Mouse (Mus musculus) hindbrain, embryonic 13.5 days (tissue): ENCODE measurements around the gene Dclre1a. TPM values are rescaled to one million over a fixed set of nuclear protein-coding genes. Genes with fewer than 3 reads are reported as not detected.
"Not testable (repeated sequence)": the region's sequence is repeated elsewhere in the genome, so short reads cannot be mapped to it uniquely, and the experiment has no call there.

ENCODE experiments used
- ATAC-seq: fragments of 200-750 bp; cut with Nextera tagmentation; 2 replicates; pipeline ENCODE4 v1.8.0; 2017; ENCODE audit warnings: moderate TSS enrichment; ENCODE audit not compliant: low FRiP score
- H3K27ac ChIP-seq: fragments of 300-500 bp; sonication (generic); 2 replicates; pipeline ENCODE4 v1.5.1; 2015; ENCODE audit warnings: inconsistent platforms, mild to moderate bottlenecking, moderate library complexity
- H3K27me3 ChIP-seq: fragments of 300-500 bp; sonication (generic); 2 replicates; pipeline ENCODE4 v1.6.1; 2015; ENCODE audit warnings: mild to moderate bottlenecking, inconsistent platforms
- H3K36me3 ChIP-seq: fragments of 300-500 bp; sonication (generic); 2 replicates; pipeline ENCODE4 v1.6.1; 2015; ENCODE audit warnings: mild to moderate bottlenecking, inconsistent platforms
- H3K4me1 ChIP-seq: fragments of 300-500 bp; sonication (generic); replicated peaks from 2 replicates; pipeline ENCODE4 v1.6.1; 2015; ENCODE audit warnings: inconsistent platforms
- H3K4me2 ChIP-seq: fragments of 300-500 bp; sonication (generic); 2 replicates; pipeline ENCODE4 v1.6.1; 2015; ENCODE audit warnings: inconsistent platforms, mild to moderate bottlenecking, moderate library complexity
- H3K4me3 ChIP-seq: fragments of 300-500 bp; sonication (generic); 2 replicates; pipeline ENCODE4 v1.5.1; 2015; ENCODE audit warnings: mild to moderate bottlenecking, inconsistent platforms
- H3K9ac ChIP-seq: fragments of 300-500 bp; sonication (generic); 2 replicates; pipeline ENCODE4 v1.6.1; 2015; ENCODE audit warnings: mild to moderate bottlenecking, inconsistent platforms
- H3K9me3 ChIP-seq: fragments of 300-500 bp; sonication (generic); 2 replicates; pipeline ENCODE4 v1.6.1; 2016; ENCODE audit warnings: inconsistent platforms
- WGBS: fragments of 180-500 bp; shearing (Covaris S2); methylation state at CpG from one replicate; pipeline ENCODE4 v1.1.7; 2015; 5-methylcytosine and 5-hydroxymethylcytosine counted together
- polyA plus RNA-seq: library from polyadenylated mRNA; unstranded; fragments of >200 nt; fragmentation: Nextera tagmentation; extraction: Ambion mirVana; gene quantifications from 2 replicates; pipeline ENCODE4 v1.2.1, GENCODE M21; 2015

Gene Dclre1a
- polyA plus RNA-seq, 1 experiment from 2014 or later: 14.9 TPM

GRCm38 (mm10) chr19:56494157-56494556 is 53.9 kb downstream of the Dclre1a start:
- no CpG with 5 or more reads among the region's 2 CpGs for WGBS
- not testable (repeated sequence) for ATAC-seq, H3K9me3 ChIP-seq, H3K36me3 ChIP-seq, H3K27ac ChIP-seq, H3K9ac ChIP-seq, H3K4me3 ChIP-seq, H3K4me2 ChIP-seq, H3K27me3 ChIP-seq, H3K4me1 ChIP-seq

- Histone ChIP-seq H3K4me1 (peaks cover 15% of the 10 kb centered on the region), H3K4me2 (no peak overlapping the region), H3K9ac (no peak overlapping the region), H3K9me3 (no peaks in the 10 kb centered on the region), H3K4me3 (no peak overlapping the region), H3K36me3 (no peaks in the 10 kb centered on the region), H3K27me3 (no peaks in the 10 kb centered on the region), H3K27ac (no peak overlapping the region)
- 88% methylated on average over 6 of the region's 6 CpGs for WGBS
- no peak for ATAC-seq
Observed at GRCm38 (mm10) chr19:56489601-56490000, 58.4 kb downstream of the Dclre1a start.

DNA sequence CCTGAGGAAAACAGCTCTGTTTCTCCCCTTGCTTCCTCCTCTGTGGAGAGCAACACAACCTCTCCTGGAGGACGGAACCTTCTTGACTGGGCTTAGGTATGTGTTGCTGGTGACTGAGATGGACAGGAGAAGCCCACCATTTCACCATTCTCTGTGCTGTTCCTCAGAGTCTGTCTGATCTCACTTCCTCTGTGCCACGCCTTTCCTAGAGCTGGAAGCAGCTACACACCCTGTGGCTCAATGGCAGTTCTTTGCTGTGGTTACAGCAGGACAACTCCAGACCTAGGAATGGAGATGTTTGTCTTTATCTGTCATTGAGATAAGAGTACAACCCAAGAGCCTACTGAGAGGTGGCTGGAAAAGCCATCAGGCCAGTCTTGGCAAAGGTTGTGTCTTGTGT is 60.7 kb downstream of the Dclre1a start:
- 95% methylated on average over 2 of the region's 2 CpGs for WGBS
- Histone ChIP-seq H3K4me3 (no peak overlapping the region), H3K9me3 (no peaks in the 10 kb centered on the region), H3K27ac (no peak overlapping the region), H3K9ac (no peak overlapping the region), H3K27me3 (no peaks in the 10 kb centered on the region), H3K4me1 (peaks cover 18% of the 10 kb centered on the region), H3K4me2 (no peak overlapping the region), H3K36me3 (no peaks in the 10 kb centered on the region)
- no peak for ATAC-seq

DNA sequence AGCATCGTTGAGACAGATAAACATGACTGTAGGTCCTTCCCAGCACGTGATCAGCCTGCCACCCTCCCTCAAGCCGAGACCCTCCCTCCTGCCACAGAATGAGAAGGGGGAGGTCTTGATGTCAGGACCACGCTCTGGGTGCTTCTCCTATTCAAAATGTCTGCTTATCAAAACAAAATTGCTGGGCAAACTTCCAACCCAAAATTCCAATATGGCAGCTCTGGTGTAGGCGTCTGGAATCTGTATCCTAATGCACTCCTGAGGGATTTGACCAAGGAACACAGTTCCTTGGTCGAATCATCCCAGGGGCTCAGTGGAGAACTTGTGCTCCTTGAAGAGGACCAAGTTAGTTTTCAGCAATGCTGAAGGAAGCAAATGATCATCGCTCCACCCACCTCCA is 61.1 kb downstream of the Dclre1a start:
- no peak for ATAC-seq

DNA sequence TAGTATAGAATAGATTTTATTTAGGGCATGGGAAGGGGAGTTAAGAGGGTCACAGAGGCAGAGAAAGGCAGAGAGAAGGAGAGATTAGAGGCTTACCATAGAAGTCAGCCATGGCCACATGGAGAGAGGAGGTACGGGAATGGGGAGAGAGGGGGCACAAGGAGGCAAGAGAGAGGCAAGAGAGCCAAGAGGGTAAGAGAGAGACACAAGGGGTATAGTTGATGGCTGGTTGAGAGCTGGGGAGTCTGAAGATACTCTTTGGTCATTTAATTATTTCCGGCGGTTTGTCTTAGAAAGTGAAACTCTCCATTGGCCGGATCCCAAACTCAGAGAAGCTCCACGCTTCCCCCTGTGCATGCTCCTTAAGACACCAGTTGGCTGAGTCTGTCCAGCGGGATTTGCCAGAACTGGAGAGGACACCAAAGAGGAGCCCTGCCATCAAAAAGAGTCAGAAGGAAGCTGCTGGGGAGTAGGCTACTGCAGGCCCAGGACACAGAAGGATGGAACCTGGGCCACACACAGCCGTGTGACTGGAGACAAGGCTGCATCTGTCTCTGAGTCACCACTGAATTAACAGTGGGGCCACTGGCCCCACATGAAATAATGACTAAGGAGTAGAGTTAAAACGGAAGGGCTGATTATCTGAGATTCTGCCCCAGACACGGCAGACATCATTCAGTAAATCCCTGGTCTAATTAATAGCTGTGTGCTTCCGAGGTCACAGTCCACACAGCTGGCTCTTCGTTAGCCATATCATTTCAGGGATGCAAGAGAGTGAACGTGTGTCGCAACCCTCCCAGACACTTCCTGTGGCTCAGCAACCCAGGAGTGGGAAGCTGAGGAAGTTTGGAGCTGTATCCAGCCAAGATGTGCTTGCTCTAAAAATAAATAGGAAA is 62.4 kb downstream of the Dclre1a start:
- H3K4me1 ChIP-seq: peaks cover 18% of the 10 kb centered on the region
- no peak overlapping the region for H3K27ac ChIP-seq
- H3K4me2 ChIP-seq: no peak overlapping the region
- WGBS: 61% methylated on average over 13 of the region's 13 CpGs
- ATAC-seq: no peak
- no peaks in the 10 kb centered on the region for H3K27me3 ChIP-seq
- H3K9me3 ChIP-seq: no peaks in the 10 kb centered on the region
- H3K36me3 ChIP-seq: no peaks in the 10 kb centered on the region
- no peak overlapping the region for H3K9ac ChIP-seq
- H3K4me3 ChIP-seq: no peak overlapping the region

More for the DNA sequence above, 61.1 kb downstream of the Dclre1a start:
- H3K27ac ChIP-seq: no peak overlapping the region
- 89% methylated on average over 7 of the region's 7 CpGs for WGBS
- no peaks in the 10 kb centered on the region for H3K36me3 ChIP-seq
- no peak overlapping the region for H3K4me3 ChIP-seq
- H3K4me1 ChIP-seq: peaks cover 18% of the 10 kb centered on the region
- H3K27me3 ChIP-seq: no peaks in the 10 kb centered on the region
- no peak overlapping the region for H3K4me2 ChIP-seq
- H3K9me3 ChIP-seq: no peaks in the 10 kb centered on the region
- H3K9ac ChIP-seq: no peak overlapping the region

DNA sequence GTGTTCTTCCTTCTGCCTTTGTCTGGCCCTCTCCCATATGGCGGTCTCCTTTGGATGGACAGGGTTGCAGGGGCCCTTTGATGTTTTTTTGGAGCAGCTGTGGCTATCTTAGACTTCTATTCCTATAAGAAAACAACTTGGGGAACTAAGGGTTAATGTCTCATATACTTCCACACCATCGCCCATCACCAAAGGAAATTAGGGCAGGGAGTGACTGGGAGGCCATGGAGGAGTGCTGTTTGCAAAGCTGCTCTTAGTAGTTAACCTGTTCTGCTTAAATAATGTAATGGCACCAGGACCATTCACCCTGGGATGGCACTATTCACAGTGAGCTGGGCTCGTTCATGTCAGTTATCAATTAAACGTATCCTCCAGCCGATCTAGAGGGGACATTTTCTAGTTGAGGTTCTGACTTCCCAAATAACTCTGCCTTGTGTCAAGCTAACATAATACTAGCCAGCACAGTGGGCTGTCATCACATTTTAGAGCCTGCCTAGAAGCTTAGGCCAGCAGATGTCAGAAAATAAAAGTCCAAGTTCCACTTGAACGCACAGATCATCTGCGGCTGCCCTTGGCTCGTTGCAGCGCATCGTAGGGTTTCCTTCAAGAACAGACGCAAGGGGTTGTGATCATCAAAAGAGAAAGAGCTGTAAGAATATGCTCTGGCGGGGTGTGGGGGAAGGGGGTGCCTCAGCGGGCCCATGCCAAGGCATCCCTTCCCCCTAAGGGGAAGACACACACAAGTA is 63.2 kb downstream of the Dclre1a start:
- Histone ChIP-seq H3K9ac (no peak overlapping the region), H3K27ac (no peak overlapping the region), H3K9me3 (no peaks in the 10 kb centered on the region), H3K4me2 (no peak overlapping the region), H3K4me1 (peaks cover 18% of the 10 kb centered on the region), H3K27me3 (no peaks in the 10 kb centered on the region), H3K36me3 (no peaks in the 10 kb centered on the region), H3K4me3 (no peak overlapping the region)
- WGBS: 42% methylated on average over 13 of the region's 13 CpGs
- ATAC-seq: no peak

Other genes with a start within 250 kb of the Dclre1a start
- gene Nrap, start 158.2 kb downstream of the Dclre1a start, polyA plus RNA-seq: 0.25 and 0.49 TPM in 2 replicates
- gene Casp7, start 151.1 kb downstream of the Dclre1a start, polyA plus RNA-seq: 16.0 and 18.3 TPM in 2 replicates
- gene Plekhs1, start 86.6 kb downstream of the Dclre1a start, polyA plus RNA-seq: 0.09 and 0.16 TPM in 2 replicates
- gene Nhlrc2, start within 50 bp of the Dclre1a start, polyA plus RNA-seq: 9.7 and 10.1 TPM in 2 replicates
- 0.31 and 0.44 TPM in 2 replicates for gene Adrb1, start 174.0 kb upstream of the Dclre1a start, polyA plus RNA-seq